Mouse (Mus musculus) neural tube, embryonic 10.5 days (tissue): Measurements from ENCODE around the gene Cbwd1.
"Not testable (repeated sequence)": the region's sequence is repeated elsewhere in the genome, so short reads cannot be mapped to it uniquely, and the experiment has no call there.

ENCODE experiments used
- DNase-seq: peaks from one replicate; pipeline ENCODE4 v3.0.0-alpha.2; 2017; ENCODE audit warnings: low spot score; ENCODE audit errors: extremely low spot score

The Cbwd1 gene

DNA sequence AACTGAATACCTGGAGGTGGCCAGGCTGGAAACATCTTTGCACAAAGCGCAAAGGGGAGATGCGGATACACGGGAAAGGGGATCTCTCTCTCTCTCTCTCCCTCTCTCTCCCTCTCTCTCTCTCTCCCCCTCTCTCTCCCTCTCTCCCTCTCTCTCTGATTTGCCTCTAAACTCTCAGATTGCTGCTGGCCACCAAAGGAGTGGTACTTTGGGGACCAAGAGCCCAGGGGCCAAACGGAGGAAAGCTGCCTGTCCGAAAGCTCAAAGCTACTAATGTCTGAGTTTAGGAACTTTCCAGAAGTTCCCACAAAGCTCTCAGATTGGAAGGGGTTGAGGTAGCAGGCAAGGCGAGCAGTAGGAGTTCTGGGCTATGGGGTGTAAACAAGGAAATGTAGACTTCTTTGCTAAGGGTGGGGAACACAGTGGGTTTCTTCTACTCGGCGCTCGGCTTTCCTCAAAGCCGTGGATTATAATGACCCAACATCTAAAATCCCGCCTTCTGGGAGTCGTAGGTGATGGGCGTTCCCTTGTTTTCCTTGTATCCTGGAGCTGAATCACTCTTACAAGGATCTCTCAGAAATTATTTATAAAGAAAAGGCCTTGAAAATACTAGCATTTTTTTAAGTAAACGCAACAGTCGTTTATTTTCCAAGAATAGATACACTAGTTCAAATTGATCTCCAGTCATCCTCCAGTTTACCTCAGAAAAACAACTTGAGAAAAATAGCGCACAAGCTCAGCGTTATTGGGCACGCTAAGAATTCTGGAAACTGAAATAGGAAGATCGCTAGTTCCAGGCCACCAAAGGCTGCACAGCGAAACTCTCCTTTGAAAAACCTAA, 63.3 kb downstream of the Cbwd1 start:
- peak; percentile 63 for DNase-seq

DNA sequence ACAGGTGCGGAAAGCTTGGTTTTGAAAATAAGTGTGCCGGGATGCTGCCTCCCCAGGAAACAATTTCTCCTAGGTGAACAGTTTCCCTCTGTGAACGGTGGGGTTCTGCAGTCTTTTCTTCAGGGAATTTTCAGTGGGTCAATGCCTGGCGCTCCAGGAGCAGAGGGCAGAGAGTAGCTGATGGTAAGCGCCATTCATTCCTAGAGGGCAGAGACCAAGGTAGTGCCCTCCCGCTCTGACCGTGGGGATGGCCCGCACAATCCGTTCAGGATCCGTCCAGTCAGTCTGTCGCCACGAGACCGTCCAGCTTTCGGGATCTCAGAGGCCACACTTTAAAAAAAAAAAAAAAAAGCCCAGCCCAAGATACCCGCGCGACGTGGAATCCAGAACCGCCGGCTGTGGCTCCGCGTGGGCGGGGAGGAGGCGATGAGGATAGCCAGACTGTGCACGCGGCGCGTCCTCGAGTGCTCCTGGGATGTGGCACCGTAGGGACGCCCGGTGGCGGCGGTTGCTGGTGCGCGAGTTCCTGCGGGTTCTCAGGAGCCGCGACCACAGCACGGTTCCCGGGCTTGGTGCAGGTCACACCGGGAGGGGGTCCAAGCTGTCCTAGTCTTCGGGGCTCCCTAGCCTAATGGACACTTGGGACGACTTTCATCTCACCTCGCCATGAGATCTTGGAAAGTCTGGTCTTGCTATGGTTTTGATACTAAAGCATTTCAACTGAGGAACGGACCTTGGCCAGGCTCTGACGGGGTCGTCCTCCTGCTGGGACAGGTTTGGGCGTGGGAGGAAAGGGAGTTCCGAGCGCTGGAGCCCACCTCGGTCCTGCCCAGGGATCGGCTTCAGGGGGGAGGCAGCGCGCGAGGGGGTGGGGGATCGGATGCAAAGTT, 64.2 kb downstream of the Cbwd1 start:
- peak; percentile 63 for DNase-seq

- DNase-seq, result no peak
Observed at GRCm38 (mm10) chr19:24896536-24896935, 64.9 kb downstream of the Cbwd1 start.

DNA sequence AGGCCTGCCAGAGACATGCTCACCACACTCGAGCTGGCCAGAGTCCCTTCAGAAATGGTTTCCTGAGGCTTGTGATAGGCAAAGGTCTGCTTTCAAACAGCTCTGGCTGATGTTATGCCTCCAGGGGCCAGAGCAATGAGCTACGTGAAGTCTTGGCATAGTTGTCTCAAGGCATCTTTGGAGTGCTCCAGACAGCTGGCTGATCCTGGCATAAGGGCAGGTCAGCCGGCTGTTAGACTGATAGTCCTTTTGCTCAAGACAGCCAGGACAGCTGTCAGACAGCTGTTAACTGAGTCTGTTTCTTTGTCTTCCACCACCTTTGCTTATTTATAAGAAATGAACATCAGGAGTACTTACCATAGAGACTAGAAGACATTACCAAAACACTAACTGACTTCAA, 74.5 kb downstream of the Cbwd1 start:
- DNase-seq, result no peak

GRCm38 (mm10) chr19:24885504-24885903, 75.9 kb downstream of the Cbwd1 start:
- DNase-seq, result peak; percentile 68

DNA sequence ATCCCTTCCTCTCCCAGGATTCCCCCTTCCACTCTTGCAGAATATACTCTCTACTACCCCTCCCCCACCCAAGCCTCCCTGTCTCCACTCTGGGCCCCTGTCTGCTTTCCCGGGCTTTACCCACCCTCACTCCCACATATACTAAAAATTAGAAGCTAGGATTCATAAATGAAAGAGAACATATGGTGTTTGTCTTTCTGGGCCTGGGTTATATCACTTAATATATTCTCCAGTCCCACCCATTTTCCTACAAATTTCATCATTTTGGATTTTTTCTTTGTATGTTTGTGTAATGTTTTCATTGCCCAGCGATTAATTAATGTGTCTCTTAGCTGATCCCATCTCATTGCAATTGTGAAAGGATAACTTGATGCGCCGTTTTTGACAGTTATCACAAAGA, 80.2 kb downstream of the Cbwd1 start:
- no peak for DNase-seq

DNA sequence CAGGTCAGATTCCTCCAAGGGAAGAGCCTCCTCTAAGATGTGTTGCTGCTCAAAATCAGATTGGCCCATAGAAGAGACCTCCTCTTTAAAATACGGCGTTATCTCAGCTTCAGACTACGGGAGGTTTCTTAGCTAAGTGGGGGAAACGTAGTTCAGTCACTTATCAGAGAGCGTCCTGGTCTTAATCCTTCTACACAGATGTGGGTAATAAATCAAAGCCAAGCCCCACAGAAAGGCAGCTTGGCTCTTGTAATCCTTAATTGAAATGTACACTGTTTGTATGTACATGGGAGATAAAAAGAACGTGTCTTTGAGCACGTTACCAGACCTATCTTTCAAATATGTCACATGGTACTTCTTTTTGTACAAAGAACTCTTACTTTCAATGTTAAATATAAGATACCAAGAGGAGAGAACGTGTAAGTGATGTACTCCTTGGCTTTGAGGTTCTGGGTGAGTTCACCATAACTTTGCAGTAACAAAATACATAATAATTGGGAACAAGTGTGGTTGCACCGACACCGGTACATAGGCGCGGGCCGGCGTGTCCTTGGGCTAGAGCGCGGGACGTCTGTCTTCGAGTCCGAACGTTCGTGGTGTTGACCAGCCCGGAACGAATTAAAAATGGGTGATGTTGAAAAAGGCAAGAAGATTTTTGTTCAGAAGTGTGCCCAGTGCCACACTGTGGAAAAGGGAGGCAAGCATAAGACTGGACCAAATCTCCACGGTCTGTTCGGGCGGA, 86.1 kb downstream of the Cbwd1 start, which contains the start of gene Gm10053:
TSS of gene Gm10053 (plus strand) at position 558 of the 742 bp plus-strand sequence.
- not testable (repeated sequence) for DNase-seq

- DNase-seq, result no peak
Observed at GRCm38 (mm10) chr19:24873873-24874272, 87.5 kb downstream of the Cbwd1 start.

DNA sequence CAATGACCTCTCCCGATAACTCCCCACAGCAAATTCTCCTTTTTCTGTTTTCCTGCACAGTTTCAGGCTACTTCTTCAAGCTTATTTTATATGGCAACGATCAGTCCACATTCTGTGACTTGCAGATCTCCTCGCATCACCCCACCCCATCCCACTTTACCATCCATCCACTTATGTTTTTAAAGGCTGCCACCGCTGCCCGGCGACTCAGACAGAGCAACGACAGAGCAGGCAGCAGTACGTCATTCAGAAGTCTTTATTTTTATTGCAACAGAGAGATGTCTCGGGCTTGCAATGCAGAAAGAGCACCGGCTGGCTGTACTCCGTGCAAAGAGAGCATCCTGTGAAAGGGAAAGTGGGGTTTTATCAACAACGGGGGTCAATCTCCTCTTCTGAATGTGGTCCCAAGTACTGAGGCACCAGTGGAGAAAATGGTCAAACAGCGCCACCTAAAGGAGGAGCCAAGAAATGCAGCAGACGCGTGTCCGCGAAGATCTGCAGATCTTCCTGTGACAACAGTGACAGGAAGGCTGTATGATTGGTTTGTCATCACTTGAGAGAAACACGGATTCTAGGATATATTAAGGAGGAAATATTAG, 90.3 kb downstream of the Cbwd1 start:
- DNase-seq, result peak; percentile 91
